Mouse (Mus musculus) kidney, adult 2 months (tissue): ENCODE results near the gene Mxra7.

ENCODE experiments used
- CTCF ChIP-seq: fragments of 200-500 bp; conservative IDR thresholded peaks from 2 replicates; pipeline ENCODE4 v1.5.1; 2011; ENCODE audit warnings: low read depth, mild to moderate bottlenecking, control low read depth, low read length, moderate library complexity, mixed read lengths; ENCODE audit not compliant: insufficient read depth, insufficient read length
- POLR2A ChIP-seq: fragments of 200-500 bp; IDR thresholded peaks from one replicate; pipeline ENCODE4 v1.6.1; 2011; ENCODE audit warnings: low read depth, low read length, control low read depth

DNA sequence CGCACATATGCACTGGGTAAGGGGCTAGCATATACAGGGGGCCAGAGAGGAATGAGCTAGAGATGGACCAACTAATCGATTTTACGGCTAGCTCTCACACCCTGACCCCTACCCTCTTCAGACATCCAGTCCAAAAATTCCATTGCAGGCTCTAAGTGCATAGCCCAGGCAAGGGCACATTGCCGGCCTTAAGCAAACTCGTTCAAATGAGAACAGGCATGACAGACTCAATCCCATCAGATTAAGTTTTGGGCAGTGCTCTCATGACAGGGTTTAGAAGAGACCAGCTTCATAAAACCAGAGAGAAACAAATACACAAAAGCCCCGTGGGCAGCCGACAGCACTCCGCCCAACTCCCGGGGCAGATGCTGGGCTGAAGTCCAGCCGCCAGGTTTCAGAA, 5.6 kb downstream of the Mxra7 start:
- no peak for TF ChIP-seq CTCF
- no peak for TF ChIP-seq POLR2A
